Mouse (Mus musculus): ENCODE data around the gene Chpf. TPM values are rescaled to one million over a fixed set of nuclear protein-coding genes. Genes with fewer than 3 reads are reported as not detected.

The Chpf gene
- polyA plus RNA-seq, 1 experiment from 2014 or later, result 25.2 TPM

DNA sequence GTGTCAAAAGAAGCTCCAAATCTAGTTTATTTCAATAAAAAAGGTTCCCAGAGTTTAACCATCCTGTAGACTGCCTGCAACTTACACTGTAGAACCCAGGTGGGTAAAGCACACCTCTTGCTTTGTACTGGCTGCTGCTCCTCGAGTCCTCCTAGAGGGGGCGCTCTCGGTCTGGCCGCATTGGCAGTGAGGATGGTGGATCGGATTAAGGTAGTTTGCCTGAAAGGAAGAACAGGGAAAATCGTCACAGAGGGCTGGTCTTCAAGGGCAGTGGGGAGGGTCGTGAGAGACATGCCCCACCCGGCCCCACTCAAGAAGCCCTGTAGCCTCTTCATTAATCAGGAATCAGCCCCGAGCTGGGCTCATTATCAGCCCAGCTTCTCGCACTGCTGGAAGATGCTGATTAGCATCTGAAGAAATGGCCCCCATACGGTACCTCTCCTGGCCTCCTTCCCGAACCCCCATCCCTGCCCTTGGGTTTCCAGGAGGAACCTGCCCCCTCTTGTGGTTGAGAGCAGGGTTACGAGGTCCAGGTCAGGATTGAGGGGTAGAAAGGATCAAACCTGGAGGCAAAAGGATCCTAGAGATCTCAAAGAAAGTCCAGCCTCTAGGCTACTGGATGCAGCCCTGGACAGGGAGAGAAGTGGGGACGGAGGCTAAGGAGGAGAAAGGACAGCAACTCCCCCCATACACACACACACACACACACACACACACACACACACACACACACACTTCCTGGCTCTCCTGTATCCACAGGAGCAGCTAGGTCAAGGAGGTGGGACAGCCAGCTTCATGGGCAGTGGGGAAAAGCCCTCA is 22.2 kb downstream of the Chpf start:
- no peak overlapping the region for H3K9ac ChIP-seq (ENCODE audit: low read depth, low read length)
- no peaks in the 10 kb centered on the region for H3K9me3 ChIP-seq (ENCODE audit: control insufficient read depth, low read length)
- H3K4me3 ChIP-seq (ENCODE audit: low read length), result no peak overlapping the region
- H3K27ac ChIP-seq (ENCODE audit: low read length), result no peak overlapping the region
- H3K4me1 ChIP-seq (ENCODE audit: control insufficient read depth, insufficient read depth, low read length), result peaks cover 19% of the 10 kb centered on the region
- peaks cover 25% of the 10 kb centered on the region for H3K27me3 ChIP-seq (replicated peaks; ENCODE audit: control insufficient read depth, insufficient read depth, low read length)
- WGBS, result 20% methylated on average over 14 of the region's 14 CpGs
- H3K36me3 ChIP-seq (ENCODE audit: control insufficient read depth, insufficient read depth, low read length), result no peaks in the 10 kb centered on the region
- no peak for ATAC-seq
- H3K4me2 ChIP-seq (ENCODE audit: low read depth, low read length), result no peak overlapping the region

DNA sequence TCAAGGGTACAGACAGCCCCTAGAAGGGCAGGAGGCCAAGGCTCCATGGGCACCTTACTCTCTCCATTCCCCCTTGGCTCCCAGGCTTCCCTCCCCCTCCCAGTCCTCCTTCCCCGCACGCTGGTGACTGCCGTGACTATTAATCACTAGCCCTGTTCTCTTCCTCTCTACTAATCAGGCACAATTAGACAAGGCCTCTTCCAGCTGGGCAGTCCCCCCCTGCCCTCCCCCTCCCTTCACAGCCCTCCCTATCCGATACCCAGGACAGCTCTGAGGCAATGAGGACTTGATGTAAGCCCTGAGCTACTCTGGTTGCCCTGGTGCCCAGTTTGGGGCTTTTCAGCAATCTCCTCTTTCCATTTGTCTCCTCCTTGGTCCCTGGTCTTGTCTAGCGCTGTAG is 23.2 kb downstream of the Chpf start:
- Histone ChIP-seq H3K27me3 (replicated peaks; ENCODE audit: control insufficient read depth, insufficient read depth, low read length) (peaks cover 33% of the 10 kb centered on the region), H3K9ac (ENCODE audit: low read depth, low read length) (no peak overlapping the region), H3K4me2 (ENCODE audit: low read depth, low read length) (no peak overlapping the region), H3K9me3 (ENCODE audit: control insufficient read depth, low read length) (no peaks in the 10 kb centered on the region), H3K4me1 (ENCODE audit: control insufficient read depth, insufficient read depth, low read length) (peaks cover 19% of the 10 kb centered on the region), H3K27ac (ENCODE audit: low read length) (no peak overlapping the region), H3K36me3 (ENCODE audit: control insufficient read depth, insufficient read depth, low read length) (no peaks in the 10 kb centered on the region), H3K4me3 (ENCODE audit: low read length) (no peak overlapping the region)
- 44% methylated on average over 5 of the region's 5 CpGs for WGBS
- ATAC-seq, result no peak

DNA sequence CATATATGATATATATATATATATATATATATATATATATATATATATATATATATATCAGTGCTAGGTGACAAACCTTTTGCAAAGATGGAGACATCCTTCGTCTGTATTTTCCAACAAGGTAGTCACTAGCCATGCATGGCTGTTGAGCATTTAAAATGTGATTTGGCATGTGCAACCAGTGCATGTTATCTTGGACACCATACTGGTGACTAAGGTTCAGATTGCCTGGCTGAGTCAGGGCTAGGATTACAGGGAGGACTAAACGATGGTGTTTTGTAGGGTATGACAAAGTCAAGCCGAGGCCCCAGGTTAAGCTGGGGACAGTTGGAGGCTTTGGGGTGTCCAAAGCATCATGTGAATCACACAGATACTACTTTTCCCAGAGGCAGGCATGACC is 23.7 kb downstream of the Chpf start:
- no peaks in the 10 kb centered on the region for H3K9me3 ChIP-seq (ENCODE audit: control insufficient read depth, low read length)
- peaks cover 25% of the 10 kb centered on the region for H3K4me1 ChIP-seq (ENCODE audit: control insufficient read depth, insufficient read depth, low read length)
- no peak overlapping the region for H3K27ac ChIP-seq (ENCODE audit: low read length)
- no peak overlapping the region for H3K4me3 ChIP-seq (ENCODE audit: low read length)
- H3K27me3 ChIP-seq (replicated peaks; ENCODE audit: control insufficient read depth, insufficient read depth, low read length), result peaks cover 38% of the 10 kb centered on the region
- 81% methylated on average over 3 of the region's 3 CpGs for WGBS
- no peaks in the 10 kb centered on the region for H3K36me3 ChIP-seq (ENCODE audit: control insufficient read depth, insufficient read depth, low read length)
- H3K4me2 ChIP-seq (ENCODE audit: low read depth, low read length), result no peak overlapping the region
- ATAC-seq, result no peak
- no peak overlapping the region for H3K9ac ChIP-seq (ENCODE audit: low read depth, low read length)

DNA sequence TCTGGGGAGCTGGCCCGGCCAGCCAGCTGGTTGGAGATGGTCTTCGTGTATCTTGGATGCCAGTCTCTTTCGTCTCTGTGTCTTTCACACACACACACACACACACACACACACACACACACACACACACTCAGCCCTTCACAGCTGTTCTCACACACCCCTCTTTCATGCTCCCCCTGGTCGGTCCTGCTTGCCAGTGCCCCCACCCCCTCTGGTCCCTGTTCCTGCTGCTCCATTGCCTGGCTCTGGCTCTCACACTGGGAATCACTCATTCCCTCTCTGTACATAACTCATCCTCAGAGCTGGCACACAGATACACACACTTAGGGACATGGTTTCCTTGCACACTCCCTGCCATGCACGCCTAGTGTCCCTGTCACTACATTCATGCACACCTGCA is 27.2 kb downstream of the Chpf start:
- 65% methylated on average over 5 of the region's 5 CpGs for WGBS
- ATAC-seq, result no peak
- peaks cover 59% of the 10 kb centered on the region for H3K27me3 ChIP-seq (replicated peaks; ENCODE audit: control insufficient read depth, insufficient read depth, low read length)

DNA sequence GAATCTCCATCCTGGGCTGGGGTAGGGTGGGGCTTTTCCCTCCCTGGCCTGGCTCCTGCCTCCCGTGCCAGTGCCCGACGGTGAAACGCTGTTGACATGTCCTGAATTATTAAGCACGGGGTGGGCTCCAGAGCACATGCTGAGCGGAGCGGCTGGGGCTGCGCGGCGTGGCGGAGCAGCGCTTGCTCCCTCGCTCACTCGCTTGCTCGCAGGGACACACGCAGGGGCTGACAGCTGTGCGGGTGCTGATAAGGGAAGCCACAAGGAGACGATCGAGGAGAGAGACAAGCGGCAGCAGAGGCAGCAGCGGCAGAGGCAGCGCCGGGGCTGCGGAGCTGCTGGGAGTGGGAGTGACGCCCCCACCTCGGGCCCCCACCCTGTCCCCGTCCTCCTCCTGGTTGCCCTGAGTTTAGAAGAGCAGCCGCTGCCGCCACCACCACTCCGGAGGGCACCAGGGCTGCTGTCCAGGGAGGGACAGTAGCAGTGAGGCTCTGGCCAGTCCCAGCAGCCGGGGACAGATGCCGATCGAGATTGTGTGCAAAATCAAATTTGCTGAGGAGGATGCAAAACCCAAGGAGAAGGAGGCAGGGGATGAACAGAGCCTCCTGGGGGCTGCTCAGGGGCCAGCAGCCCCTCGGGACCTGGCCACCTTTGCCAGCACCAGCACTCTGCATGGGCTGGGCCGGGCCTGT is 28.6 kb downstream of the Chpf start, which contains the start of gene Asic4:
Gene Asic4 (plus strand): TSS at position 123 of the 692 bp plus-strand sequence.
- H3K4me2 ChIP-seq (ENCODE audit: low read depth, low read length), result peak within 1 kb of the TSS; percentile 47
- no peak within 1 kb of the TSS for H3K27ac ChIP-seq (ENCODE audit: low read length)
- no peaks in the 10 kb centered on the region for H3K36me3 ChIP-seq (ENCODE audit: control insufficient read depth, insufficient read depth, low read length)
- no peak for ATAC-seq
- peaks cover 44% of the 10 kb centered on the region for H3K4me1 ChIP-seq (ENCODE audit: control insufficient read depth, insufficient read depth, low read length)
- peak within 1 kb of the TSS; percentile 54 for H3K9ac ChIP-seq (ENCODE audit: low read depth, low read length)
- peaks cover 60% of the 10 kb centered on the region for H3K27me3 ChIP-seq (replicated peaks; ENCODE audit: control insufficient read depth, insufficient read depth, low read length)
- H3K4me3 ChIP-seq (ENCODE audit: low read length), result peak within 1 kb of the TSS; percentile 26
- no peaks in the 10 kb centered on the region for H3K9me3 ChIP-seq (ENCODE audit: control insufficient read depth, low read length)
- WGBS, result 2% methylated on average over 35 of the region's 35 CpGs

More for the DNA sequence above, 27.2 kb downstream of the Chpf start:
- H3K36me3 ChIP-seq (ENCODE audit: control insufficient read depth, insufficient read depth, low read length), result no peaks in the 10 kb centered on the region
- no peaks in the 10 kb centered on the region for H3K9me3 ChIP-seq (ENCODE audit: control insufficient read depth, low read length)
- peaks cover 33% of the 10 kb centered on the region for H3K4me1 ChIP-seq (ENCODE audit: control insufficient read depth, insufficient read depth, low read length)
- no peak overlapping the region for H3K27ac ChIP-seq (ENCODE audit: low read length)
- H3K4me2 ChIP-seq (ENCODE audit: low read depth, low read length), result no peak overlapping the region
- H3K4me3 ChIP-seq (ENCODE audit: low read length), result no peak overlapping the region
- no peak overlapping the region for H3K9ac ChIP-seq (ENCODE audit: low read depth, low read length)

DNA sequence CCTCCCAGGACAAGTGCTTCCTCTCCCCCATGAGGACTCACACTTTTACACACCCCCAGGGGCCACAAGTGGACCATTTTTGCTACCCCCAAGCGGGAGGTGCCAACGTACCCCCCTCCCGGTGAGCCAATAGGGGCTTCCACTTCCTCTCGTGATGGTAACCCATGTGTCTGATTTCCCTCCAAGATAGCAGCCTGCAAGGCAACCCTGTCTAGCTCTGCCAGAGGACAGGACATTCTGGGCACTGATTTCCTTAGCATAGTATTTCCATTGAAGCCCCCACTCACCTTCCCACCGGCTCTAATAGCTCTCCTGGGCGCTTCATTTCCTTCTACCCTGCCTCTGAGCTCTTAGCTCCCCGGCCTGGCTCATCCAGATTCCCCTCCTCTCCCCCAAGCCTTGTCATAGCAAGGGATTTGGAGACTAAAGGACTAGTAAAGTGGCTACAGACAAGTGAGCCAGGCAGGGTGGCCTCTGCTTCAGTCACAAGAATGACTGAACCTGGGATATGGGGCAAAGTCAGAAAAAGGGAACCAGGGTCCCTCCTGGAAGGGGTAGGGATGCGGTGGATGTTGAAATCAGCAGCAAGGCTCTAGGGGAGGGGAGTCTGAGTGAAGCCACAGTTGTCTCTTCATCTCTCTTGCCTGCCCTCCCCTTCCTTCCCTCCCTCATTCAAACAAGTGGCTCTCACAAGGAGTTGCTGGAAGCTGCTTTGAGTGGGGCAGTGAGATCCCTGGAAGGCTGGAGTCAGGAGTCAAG is 29.6 kb downstream of the Chpf start:
- Histone ChIP-seq H3K4me3 (ENCODE audit: low read length) (peak overlapping the region; percentile 26; the same call in 1 of the 2 replicates), H3K4me1 (ENCODE audit: control insufficient read depth, insufficient read depth, low read length) (peaks cover 52% of the 10 kb centered on the region), H3K36me3 (ENCODE audit: control insufficient read depth, insufficient read depth, low read length) (no peaks in the 10 kb centered on the region), H3K9me3 (ENCODE audit: control insufficient read depth, low read length) (no peaks in the 10 kb centered on the region), H3K4me2 (ENCODE audit: low read depth, low read length) (peak overlapping the region; percentile 47; the same call in 1 of the 2 replicates), H3K9ac (ENCODE audit: low read depth, low read length) (peak overlapping the region; percentile 54; the same call in 1 of the 2 replicates), H3K27ac (ENCODE audit: low read length) (no peak overlapping the region), H3K27me3 (replicated peaks; ENCODE audit: control insufficient read depth, insufficient read depth, low read length) (peaks cover 68% of the 10 kb centered on the region)
- 13% methylated on average over 8 of the region's 8 CpGs for WGBS
- no peak for ATAC-seq

DNA sequence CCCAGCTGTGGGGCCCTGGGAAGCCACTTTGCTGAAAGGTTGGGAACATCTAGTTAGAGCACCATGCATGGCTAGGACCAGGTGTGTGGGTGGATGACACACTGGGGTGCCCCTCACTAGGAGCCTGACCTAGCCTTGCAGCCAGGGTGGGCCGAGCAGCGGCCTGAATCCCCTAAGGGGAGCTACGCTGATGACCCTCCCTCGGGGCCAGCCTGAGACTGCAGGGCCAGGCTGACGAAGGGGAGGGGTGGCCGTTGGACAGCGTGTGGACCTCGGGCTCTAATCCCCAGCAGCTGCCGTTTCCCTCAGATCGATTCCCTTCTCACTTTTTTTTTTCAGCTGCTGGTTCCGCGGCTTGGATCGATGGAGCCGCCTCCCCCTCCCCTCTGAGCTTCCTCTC is 30.2 kb downstream of the Chpf start:
- H3K4me3 ChIP-seq (ENCODE audit: low read length), result no peak overlapping the region
- no peak overlapping the region for H3K4me2 ChIP-seq (ENCODE audit: low read depth, low read length)
- peaks cover 71% of the 10 kb centered on the region for H3K27me3 ChIP-seq (replicated peaks; ENCODE audit: control insufficient read depth, insufficient read depth, low read length)
- H3K27ac ChIP-seq (ENCODE audit: low read length), result no peak overlapping the region
- WGBS, result 3% methylated on average over 14 of the region's 14 CpGs
- no peaks in the 10 kb centered on the region for H3K36me3 ChIP-seq (ENCODE audit: control insufficient read depth, insufficient read depth, low read length)
- no peaks in the 10 kb centered on the region for H3K9me3 ChIP-seq (ENCODE audit: control insufficient read depth, low read length)
- ATAC-seq, result no peak
- H3K9ac ChIP-seq (ENCODE audit: low read depth, low read length), result no peak overlapping the region
- peaks cover 52% of the 10 kb centered on the region for H3K4me1 ChIP-seq (ENCODE audit: control insufficient read depth, insufficient read depth, low read length)

DNA sequence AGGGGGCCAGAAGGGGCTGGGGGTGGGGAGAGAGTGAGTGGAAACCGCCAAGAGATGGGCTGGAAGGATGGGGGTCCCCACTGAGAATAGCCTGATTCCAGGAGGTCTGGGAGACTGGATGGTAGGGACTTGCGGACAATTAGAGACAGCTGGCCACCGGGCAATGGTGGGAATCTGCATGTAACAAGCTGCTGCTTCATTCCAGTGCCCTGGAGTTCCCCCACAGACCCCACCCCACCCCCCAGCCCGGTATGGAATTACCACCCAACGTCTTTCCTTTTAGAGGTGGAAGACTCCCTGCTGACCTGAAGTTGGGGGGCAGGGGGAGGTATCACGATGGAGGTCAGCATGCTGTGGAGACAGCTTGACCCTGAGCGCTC is 31.1 kb downstream of the Chpf start:
- H3K9me3 ChIP-seq (ENCODE audit: control insufficient read depth, low read length), result no peaks in the 10 kb centered on the region
- H3K4me3 ChIP-seq (ENCODE audit: low read length), result no peak overlapping the region
- no peak overlapping the region for H3K27ac ChIP-seq (ENCODE audit: low read length)
- peak overlapping the region; percentile 9; the same call in 1 of the 2 replicates for H3K4me2 ChIP-seq (ENCODE audit: low read depth, low read length)
- peak overlapping the region; percentile 57 for H3K9ac ChIP-seq (ENCODE audit: low read depth, low read length)
- peaks cover 71% of the 10 kb centered on the region for H3K27me3 ChIP-seq (replicated peaks; ENCODE audit: control insufficient read depth, insufficient read depth, low read length)
- no peak for ATAC-seq
- H3K4me1 ChIP-seq (ENCODE audit: control insufficient read depth, insufficient read depth, low read length), result peaks cover 52% of the 10 kb centered on the region
- H3K36me3 ChIP-seq (ENCODE audit: control insufficient read depth, insufficient read depth, low read length), result no peaks in the 10 kb centered on the region
- WGBS, result 5% methylated on average over 7 of the region's 7 CpGs

All from intestine, embryonic 16.5 days (tissue).